Mouse (Mus musculus) cerebellum, adult 11-12 months (tissue): Measurements from ENCODE around the gene Dhcr24.

ENCODE experiments used
- DNase-seq: peaks from one replicate; pipeline ENCODE4 v3.0.0; 2022

Gene Dhcr24

GRCm38 (mm10) chr4:106560846-106561781 is at the start of gene Dhcr24:
Dhcr24 (plus strand) TSS chr4:106561038.
- peak; percentile 92 for DNase-seq

DNA sequence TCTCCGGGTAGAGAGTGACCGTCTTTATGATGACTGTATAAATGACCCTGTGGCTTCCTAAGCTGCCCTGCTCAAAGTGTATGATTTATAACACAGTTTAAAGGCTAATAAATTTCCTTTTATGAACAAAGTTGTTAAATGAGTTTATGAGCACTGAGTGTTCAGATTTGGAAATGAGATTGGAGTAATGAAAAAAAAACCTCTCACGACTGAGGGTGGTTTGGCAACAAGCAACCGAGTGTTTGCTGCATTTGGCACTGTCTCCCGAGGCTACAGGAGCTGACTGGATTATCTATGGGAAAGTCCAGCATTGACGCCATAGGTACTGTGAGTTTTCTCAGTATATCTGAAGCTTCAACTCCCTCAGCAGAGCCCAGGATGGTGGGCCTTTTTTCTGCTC is 46.2 kb upstream of the Dhcr24 start:
- DNase-seq: no peak

- DNase-seq: no peak
These were observed 38.3 kb upstream of the Dhcr24 start for GRCm38 (mm10) chr4:106522547-106522946.

- no peak for DNase-seq
These were observed 36.7 kb upstream of the Dhcr24 start for GRCm38 (mm10) chr4:106524131-106524530.

DNA sequence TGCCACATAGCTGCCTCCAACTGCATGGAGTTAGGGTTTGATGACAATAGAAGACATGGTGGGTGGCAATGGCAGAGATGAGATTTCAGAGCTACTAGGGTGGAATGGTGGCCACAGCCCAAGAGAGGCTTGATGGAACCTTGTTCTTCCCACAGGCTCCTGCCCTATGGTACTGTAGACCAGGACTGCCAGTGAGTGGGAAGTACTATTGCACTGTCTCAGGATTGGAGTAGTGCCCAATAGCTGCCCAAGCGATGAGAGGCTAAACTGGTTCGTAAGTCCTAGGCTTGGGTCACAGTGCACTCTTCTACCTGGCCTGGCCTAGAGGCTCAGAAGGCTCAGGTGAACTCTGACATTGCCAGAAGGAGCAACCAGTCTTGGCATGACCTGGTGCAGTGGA is 35.8 kb upstream of the Dhcr24 start:
- no peak for DNase-seq

DNA sequence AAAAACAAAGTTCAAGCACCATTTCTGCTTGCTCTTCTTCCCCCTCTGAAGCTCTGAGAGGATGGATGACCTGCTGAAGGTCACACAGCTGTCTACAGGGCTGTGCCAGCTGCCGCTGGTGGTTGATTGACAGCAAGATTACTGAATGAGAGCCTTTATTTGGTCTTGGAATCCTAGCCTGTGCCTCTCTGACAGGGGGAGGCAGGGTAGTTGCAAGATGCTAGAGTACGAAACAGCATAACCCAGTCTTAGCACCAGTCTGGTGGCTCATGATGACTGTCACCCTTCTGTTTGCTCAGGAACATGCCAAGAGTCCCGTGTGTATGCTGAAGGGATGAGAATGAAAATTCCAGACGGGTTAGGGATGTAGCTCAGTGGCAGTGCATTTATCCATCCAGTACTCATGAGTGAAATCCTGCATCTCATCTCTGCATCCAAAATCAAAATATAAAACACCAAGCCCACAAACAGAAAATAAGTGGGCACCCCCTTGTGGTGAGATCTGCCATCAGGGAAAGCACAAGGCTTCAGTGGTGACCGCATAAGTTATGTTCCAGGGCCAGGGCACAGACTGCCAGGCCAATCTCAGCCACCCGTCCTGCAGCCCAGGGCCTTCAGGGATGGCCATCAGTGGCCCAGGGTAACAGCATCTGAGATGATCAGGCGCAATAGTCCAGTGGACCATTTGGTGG is 32.8 kb upstream of the Dhcr24 start:
- no peak for DNase-seq

DNA sequence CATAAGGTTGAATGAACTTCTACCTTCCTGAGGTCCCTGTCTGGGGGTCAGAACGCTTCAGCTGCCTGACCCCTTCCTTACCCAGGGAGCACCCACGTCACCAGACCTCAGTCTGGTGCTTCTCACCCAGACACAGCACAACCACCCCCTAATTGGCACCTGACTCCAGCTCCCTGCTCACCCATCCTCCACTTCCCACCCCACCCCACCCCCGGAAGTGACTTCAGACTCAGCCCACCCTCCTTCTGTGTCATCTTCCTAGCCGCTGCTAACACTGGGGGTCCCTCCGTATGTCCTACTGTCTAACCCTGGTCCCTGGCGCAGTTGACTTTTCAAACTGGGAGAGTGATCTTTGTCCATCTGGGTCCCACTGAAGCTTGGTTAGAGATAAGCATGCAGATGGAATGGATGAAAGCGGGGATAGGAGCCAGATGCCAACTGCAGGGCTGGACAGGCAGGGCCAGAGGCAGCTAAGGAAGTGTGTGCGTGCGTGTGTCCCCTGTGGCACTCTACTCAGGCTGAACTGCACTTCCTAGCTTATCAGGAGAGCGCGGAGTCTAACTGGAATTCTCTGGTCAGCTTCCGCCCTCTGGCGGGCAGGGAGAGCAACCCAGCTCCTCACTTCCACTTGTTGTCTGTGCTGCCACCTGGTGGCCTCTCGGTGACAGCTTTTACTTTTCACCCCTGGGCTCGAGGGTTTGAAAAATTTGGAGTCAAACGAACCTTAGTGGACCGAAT is 31.3 kb upstream of the Dhcr24 start:
- peak; percentile 83 for DNase-seq

DNA sequence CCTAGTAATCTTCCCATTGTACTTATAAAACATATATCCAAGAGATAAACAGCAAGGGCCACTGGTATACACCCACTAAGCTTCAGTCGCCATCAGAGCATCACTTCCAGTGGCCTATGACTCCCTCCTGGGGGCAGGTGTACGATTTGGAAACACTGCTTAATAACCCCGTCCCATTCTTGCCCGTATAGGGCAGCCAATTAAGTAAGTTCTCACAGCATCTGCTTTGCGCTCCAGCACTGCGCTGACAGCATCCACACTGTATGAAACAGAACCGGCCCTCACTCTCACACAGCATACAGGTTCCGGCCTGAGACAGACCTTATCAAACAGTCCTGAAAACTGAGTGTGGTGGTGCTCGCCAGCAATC is 30.7 kb upstream of the Dhcr24 start:
- no peak for DNase-seq

GRCm38 (mm10) chr4:106533421-106534080 is 27.3 kb upstream of the Dhcr24 start:
- DNase-seq: no peak

GRCm38 (mm10) chr4:106534256-106534655 is 26.6 kb upstream of the Dhcr24 start:
- DNase-seq: no peak

DNA sequence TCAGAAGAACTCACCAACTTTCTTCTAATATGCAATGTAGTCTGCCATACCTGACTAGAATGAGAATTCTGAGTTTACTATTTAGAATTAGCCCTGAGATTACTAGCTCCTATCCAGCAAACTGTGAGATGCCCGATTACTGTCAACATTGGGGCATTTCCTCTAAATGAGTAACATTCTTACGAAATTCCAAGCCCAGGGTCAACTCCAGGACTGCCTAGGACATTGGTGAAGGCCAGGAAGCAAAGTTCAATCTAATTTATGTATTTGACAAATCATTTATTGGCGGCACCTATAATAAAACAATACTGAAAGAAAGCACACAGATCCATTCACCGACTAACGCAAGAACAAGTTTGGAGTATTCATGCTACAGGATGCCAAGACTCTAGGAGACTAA is 21.1 kb upstream of the Dhcr24 start:
- no peak for DNase-seq

DNA sequence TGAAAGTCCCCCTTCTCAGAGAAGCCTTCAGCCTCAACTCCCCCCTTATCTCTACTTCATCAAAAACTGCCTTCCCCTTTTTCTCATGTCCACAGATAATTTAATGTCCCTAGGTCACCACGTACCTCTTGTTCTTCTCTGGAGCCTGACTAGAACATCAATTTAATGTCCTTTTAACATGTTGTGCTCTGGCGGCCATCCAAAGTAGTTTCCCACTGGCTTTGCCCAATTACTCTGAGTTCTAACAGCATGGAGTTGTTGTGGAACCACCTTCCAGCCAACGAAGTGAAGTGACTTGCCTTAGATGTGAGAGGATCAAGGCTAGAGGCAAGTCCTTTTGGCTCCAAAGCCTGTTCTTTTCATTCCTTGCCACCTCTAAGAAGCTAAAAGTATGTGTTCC is 19.3 kb upstream of the Dhcr24 start:
- no peak for DNase-seq

- no peak for DNase-seq
These were observed 18.6 kb upstream of the Dhcr24 start for GRCm38 (mm10) chr4:106542211-106542610.

DNA sequence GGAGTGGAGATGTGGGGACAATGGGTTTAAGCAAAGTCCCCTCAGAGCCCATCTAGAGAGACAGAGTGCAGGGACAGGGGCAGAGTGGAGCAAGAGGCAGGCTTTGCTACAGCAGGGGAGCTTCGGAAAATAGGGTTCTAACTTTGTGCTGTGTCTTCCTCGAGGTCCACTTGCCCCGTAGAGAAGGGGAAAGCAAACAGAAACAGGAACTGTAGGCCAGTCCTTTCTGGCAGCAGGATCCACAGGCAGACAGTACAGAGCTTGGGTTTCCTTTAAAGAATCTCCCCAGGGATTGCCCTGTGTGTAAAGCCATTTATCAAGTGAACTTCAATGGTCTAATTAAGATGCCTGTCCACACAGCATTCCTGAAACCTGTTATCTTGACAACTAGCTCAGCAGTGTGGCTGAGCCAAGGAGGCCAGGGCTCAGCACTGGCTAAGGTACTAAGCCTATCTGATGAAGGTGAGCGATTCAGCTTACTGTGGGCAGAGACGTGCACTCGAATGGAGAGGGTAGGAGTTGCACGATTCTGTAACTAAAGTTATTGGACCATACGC is 14.9 kb upstream of the Dhcr24 start:
- no peak for DNase-seq

DNA sequence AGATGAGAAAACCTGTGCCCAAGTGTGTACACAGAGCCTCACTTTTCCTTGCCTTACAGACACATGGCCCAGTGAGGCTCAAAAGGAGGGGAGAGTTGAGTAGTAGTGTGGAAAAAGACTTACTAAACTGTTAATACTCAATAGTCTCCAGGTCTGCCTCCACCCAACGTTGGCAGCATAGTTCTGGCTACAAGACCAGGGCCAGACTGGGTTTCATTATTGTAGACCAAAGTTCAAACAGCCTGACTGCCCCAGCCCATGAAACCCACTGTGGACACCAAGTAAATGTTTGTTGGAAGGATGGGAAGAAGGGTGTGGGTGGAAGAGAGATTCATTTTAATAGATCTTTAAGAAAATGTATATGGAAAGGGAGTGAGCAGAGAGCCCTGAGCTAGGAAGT is 13.9 kb upstream of the Dhcr24 start:
- DNase-seq: no peak

DNA sequence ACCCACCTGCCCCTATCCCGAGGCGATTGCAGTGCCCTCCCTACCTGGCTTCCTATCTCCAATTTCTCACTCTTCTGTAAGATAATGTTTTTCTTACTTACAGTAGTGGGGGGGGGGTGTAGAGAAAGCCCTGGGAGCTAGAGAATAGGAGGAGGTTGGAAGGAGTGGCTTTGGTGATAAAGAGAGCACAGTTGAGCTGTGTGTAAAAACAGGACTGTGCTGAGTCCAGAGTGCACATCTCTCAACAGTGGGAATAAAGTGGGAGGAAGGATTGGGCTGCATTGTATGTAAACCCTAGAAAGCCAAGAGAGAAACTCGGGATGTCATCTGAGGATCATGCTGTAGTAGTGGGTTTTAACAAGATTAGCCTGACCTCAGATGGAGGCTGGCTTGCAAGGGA is 12.7 kb upstream of the Dhcr24 start:
- DNase-seq: no peak

GRCm38 (mm10) chr4:106550516-106551166 is 10.2 kb upstream of the Dhcr24 start:
- no peak for DNase-seq

DNA sequence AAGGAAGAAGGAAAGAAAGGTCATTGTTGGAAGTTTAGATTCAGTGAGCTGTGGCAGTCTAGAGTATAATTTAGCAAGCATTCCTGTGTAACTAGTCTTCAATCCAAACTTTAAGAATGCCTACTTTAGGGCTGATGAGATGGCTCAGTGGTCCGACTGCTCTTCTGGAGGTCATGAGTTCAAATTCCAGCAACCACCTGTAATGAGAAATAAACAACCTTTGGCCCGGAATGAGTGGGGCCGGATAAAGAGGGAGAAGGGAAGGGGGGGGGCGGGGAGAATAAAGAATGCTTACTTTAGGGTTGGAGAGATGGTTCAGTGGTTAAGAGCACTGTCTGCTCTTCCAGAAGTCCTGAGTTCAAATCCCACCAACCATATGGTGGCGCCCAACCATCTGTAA is 3.6 kb upstream of the Dhcr24 start:
- no peak for DNase-seq

GRCm38 (mm10) chr4:106557978-106558377 is 2.9 kb upstream of the Dhcr24 start:
- no peak for DNase-seq

GRCm38 (mm10) chr4:106559343-106560212 is 1.3 kb upstream of the Dhcr24 start:
- no peak for DNase-seq

GRCm38 (mm10) chr4:106560213-106560845 is 509 bp upstream of the Dhcr24 start:
- DNase-seq: no peak
